Mouse (Mus musculus): ENCODE results near the gene Hbp1.

DNA sequence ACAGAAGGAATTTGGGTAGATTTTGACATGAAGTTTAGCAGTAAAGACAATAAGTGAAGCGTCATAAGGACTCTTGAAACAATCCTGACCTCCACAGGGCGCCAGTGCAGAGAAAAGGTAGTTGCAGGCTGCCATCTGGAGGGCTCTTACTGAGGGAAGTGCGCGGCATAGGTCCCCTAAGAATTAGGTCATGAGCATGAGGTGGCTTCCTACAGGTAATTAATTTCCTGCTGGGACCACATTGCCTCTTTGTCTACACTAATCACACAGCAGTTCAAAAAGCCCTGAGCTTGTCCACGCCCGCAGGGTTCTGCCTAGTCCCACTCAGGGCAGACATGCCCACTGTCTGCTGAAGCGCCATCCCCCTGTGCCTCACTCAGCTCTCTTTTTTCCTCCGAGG lies 53.3 kb downstream of the Hbp1 start:
- TF ChIP-seq CTCF (IDR thresholded peaks at IDR 0.05; ENCODE audit: low read depth) (peak; percentile 26; the same call in 1 of the 2 replicates), EP300 (IDR thresholded peaks at IDR 0.05; ENCODE audit: low read depth) (no peak)
